Comparison of ENCODE assay signal across 1 mouse cellular context in the genomic region with DNA sequence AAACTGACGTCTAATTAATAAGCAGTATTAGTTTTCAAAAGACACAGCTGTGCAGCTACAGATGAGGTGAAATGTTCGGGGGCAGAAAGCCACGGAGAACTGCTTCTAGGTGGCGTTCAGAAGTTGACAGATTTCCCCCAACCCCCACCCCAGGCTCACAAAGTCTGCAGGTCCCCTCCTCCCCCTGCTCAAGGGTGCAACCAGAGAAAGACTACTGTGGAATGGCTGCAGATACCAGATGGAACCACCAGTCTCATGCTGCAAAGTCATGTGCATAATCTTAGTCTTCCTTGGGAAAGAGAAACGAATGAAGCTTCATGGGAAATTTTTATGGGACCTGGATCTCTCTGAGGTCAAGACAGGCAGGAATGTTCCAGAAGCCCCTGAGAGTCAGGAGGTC.
TF ChIP-seq lines count a peak whose summit lies in the region.

No protein-coding gene starts in this region.

TF ChIP-seq in CH12.LX, 34 proteins besides CTCF, POLR2A, EP300 and RAD21:
- TF ChIP-seq HCFC1 (IDR thresholded peaks at IDR 0.05; ENCODE audit: low read depth, low read length): no peak
- TF ChIP-seq CHD2 (IDR thresholded peaks at IDR 0.05; ENCODE audit: low read length): peak; percentile 68
- TF ChIP-seq BHLHE40 (IDR thresholded peaks at IDR 0.05; ENCODE audit: low read depth, low read length): 0 out of 2 replicates have a peak, but pooled peaks have one; percentile 30
- no peak for TF ChIP-seq NELFE (IDR thresholded peaks at IDR 0.05; ENCODE audit: low read depth, low read length)
